Mouse (Mus musculus) thymus, postnatal 14 days (tissue): ENCODE measurements around the gene Olfr472.
"Not testable (repeated sequence)": the region's sequence is repeated elsewhere in the genome, so short reads cannot be mapped to it uniquely, and the experiment has no call there.

Experiments
- DNase-seq: peaks from one replicate; pipeline ENCODE4 v3.0.0; 2021

The Olfr472 gene

DNA sequence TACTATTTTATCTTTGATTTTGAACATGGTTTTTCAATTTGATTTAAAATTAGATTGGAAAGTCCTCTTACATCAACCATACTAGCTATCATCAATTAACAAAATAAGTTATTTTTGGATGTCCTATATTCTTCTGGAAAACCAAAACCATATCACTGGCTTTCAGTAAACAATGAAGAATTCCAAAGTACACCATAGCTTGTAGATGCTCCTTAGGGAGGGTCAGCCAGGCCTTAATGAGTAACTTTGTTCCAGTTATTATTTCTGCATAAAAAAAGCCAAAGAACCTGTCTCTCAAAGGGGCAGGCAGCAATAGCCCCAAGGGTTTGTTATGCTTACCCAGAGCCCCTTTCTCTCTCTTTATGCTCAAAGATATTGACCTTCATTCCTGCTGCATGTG lies at the start of gene Olfr472:
Olfr472 (plus strand) TSS at position 301 of the 400 bp plus-strand sequence.
- DNase-seq, result no peak

DNA sequence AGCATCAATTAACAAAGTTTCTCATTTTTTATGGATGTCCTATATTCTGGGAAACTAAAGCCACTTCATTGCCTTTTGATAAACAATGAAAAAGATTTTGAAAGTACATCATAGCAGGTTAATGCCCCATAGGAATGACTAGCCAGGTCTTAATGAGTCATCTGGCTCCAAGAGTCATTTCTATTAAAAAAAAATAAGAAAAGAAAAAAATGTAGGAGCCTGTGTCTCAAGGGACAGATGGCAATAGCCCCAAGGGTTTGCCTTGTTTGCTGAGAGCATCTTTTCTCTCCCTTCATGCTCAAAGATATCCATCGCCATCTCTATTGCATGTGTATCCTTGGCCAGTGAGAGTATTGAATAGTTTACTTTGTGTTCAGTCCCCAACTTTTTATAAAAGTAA lies 32.4 kb downstream of the Olfr472 start, which contains the start of gene Olfr473:
Olfr473 (plus strand) TSS at position 301 of the 400 bp plus-strand sequence.
- DNase-seq, result no peak

- not testable (repeated sequence) for DNase-seq
These were observed 54.8 kb downstream of the Olfr472 start for GRCm38 (mm10) chr7:107952539-107952938.

DNA sequence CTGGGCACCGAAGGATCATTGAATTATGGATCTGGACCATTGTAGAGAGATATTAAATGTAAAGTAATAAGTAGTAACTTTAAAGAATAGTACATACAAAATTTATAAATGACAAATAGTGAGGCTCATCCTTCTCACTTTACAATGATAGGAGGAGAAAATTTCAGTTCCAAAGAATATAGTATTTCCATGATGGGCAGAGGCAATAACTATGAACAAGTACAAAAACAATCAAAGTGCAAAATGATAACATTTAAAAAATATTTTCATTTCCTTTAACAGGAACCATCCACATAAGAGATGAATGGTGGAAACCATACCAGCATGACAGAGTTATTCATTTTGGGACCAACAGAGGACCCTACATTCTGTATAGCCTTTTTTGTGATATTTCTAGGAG lies 56.6 kb downstream of the Olfr472 start, which contains the start of gene Olfr474:
Olfr474 (plus strand) TSS at position 301 of the 400 bp plus-strand sequence.
- no peak for DNase-seq
